Mouse (Mus musculus) lung, postnatal 0 days (tissue): ENCODE measurements at regions not wholly inside any gene's neighbourhood (a gene's known extent, or its start where the extent isn't known, plus 50 kb on each side); places are given as distances from the start of the nearest gene placed in this dataset.

Experiments
- CTCF ChIP-seq: IDR thresholded peaks from 2 replicates; pipeline ENCODE4 v1.5.1; 2016; ENCODE audit warnings: antibody characterized with exemption, mild to moderate bottlenecking
- EP300 ChIP-seq: IDR thresholded peaks from 2 replicates; pipeline ENCODE4 v1.6.1; 2016; ENCODE audit warnings: antibody characterized with exemption, mild to moderate bottlenecking, control low read depth

DNA sequence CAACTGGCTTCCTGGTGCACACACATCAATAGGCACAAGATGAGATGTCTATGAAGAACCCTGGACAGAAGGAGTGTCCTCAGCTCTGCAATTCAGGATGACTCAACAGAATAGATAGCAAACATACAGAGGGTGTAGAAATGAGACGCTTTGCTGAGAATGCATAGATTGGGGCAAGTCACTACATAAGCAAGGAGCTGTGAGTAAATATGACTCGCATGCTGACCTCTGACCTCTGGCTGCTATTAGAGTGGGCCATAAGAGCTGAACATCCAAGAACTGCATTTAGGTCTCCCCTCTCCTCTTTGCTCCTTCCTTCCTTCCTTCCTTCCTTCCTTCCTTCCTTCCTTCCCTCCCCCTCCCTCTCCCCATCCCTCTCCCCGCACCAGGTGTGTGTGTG is 221.0 kb upstream of the Foxq1 start:
- TF ChIP-seq EP300 (no peak), CTCF (no peak)
